Mouse (Mus musculus) embryonic facial prominence, embryonic 10.5 days (tissue): ENCODE measurements around the gene Vpreb3. TPM values are rescaled to one million over a fixed set of nuclear protein-coding genes. Genes with fewer than 3 reads are reported as not detected.

Experiments used
- DNase-seq: peaks from one replicate; pipeline ENCODE4 v3.0.0-alpha.2; 2017; ENCODE audit warnings: low spot score
- H3K27ac ChIP-seq: fragments of 300-500 bp; sonication (generic); replicated peaks from 2 replicates; pipeline ENCODE4 v1.5.1; 2016; ENCODE audit warnings: mild to moderate bottlenecking
- H3K27me3 ChIP-seq: fragments of 300-500 bp; sonication (generic); replicated peaks from 2 replicates; pipeline ENCODE4 v1.6.1; 2016; ENCODE audit warnings: low read depth, mild to moderate bottlenecking; ENCODE audit not compliant: poor library complexity, severe bottlenecking
- H3K36me3 ChIP-seq: fragments of 300-500 bp; sonication (generic); replicated peaks from 2 replicates; pipeline ENCODE4 v1.6.1; 2016; ENCODE audit warnings: mild to moderate bottlenecking, moderate library complexity
- H3K4me1 ChIP-seq: fragments of 300-500 bp; sonication (generic); 2 replicates; pipeline ENCODE4 v1.6.1; 2016
- H3K4me3 ChIP-seq: fragments of 300-500 bp; sonication (generic); 2 replicates; pipeline ENCODE4 v1.5.1; 2016; ENCODE audit warnings: mild to moderate bottlenecking, moderate library complexity
- H3K9me3 ChIP-seq: fragments of 300-500 bp; sonication (generic); 2 replicates; pipeline ENCODE4 v1.6.1; 2016; ENCODE audit warnings: mild to moderate bottlenecking
- WGBS: fragments of 180-500 bp; shearing (Covaris S2); methylation state at CpG from one replicate; pipeline ENCODE4 v1.1.7; 2016; 5-methylcytosine and 5-hydroxymethylcytosine counted together
- polyA plus RNA-seq: library from polyadenylated mRNA; unstranded; fragments of >200 nt; fragmentation: Nextera tagmentation; extraction: Ambion mirVana; gene quantifications from 2 replicates; pipeline ENCODE4 v1.2.1, GENCODE M21; 2016

Vpreb3 gene
- polyA plus RNA-seq, 1 experiment from 2014 or later, result 0.42 TPM

DNA sequence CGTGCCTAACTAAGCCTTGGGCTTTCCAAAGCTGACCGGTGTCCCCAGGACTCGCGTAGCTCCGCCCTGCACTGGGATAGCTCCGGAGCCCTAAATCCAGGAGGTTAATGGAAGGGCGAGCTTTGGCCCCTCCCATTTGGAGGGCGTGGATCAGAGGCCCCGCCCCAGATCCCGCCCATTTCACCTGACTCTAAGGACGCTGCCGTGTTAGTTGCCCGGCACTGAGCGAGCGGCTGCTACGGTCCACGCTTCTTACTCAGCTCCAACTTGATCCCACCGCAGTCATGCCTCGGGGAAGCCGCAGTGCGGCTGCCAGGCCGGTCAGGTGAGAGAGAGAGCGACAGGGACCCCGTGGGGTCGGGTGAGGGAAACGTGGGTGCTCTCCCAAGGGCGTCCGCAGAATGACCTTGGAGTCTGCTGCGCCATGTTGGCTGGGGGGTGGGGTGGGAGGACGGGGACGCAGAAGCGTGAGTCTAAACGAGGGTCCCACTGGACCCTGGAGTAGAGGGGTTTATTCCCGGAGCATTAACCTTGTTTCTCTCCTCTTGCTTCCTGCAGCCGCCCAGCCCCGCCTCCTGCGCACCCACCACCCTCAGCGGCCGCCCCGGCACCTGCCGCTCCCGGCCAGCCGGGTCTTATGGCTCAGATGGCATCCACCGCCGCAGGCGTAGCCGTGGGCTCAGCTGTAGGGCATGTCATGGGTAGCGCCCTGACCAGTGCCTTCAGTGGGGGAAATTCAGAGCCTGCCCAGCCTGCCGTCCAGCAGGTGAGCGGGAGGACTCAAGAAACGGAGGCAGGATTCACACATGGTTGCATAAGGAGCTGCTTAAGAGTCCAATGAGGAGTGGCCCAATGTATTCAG lies 6.9 kb upstream of the Vpreb3 start, which contains the start of gene Mmp11:
Gene Mmp11, minus strand, starts transcription at position 817 of the 862 bp plus-strand sequence.
- H3K27me3 ChIP-seq, result peaks cover 95% of the 10 kb centered on the region
- peak within 1 kb of the TSS; percentile 71 for H3K4me3 ChIP-seq
- no peaks in the 10 kb centered on the region for H3K36me3 ChIP-seq
- no peaks in the 10 kb centered on the region for H3K9me3 ChIP-seq
- H3K27ac ChIP-seq, result no peak within 1 kb of the TSS
- WGBS, result 2% methylated on average over 51 of the region's 51 CpGs
- DNase-seq, result peak; percentile 84
- H3K4me1 ChIP-seq, result peaks cover 57% of the 10 kb centered on the region

DNA sequence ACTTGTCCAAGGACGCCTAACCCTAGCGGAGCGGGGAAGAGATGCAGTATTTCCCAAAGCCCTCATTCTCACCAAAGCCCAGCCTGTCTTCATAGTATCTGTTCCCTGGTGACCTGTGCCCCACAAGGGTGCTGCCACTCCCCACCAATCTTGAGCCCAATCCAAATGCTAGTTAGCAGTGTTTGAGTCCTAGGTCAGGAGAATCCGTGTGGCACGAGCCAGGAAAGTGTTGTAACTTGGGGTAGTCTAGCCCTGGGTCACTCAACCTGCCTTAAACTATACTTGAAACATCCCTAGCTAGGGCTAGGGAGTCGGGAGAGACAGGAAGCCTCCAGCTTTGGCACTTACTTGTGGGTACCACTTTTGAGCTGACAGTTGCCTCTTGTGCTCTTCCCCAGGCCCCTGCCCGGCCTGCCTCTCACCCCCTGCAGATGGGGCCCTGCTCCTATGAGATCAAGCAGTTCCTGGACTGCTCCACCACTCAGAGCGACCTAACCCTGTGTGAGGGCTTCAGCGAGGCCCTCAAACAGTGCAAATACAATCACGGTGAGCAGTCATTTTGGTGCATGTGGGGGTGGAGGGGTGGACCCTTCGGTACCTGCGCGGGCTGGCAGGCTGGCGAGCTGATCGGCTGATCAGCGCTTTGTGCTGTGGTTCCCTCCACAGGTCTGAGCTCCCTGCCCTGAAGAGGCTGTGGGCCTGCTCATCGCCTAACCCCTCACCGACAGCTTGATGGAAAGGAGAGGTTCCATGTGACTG lies 5.8 kb upstream of the Vpreb3 start:
- no peaks in the 10 kb centered on the region for H3K9me3 ChIP-seq
- no peaks in the 10 kb centered on the region for H3K36me3 ChIP-seq
- WGBS, result 32% methylated on average over 18 of the region's 18 CpGs
- H3K4me3 ChIP-seq, result no peak overlapping the region
- H3K4me1 ChIP-seq, result peaks cover 45% of the 10 kb centered on the region
- no peak for DNase-seq
- no peak overlapping the region for H3K27ac ChIP-seq
- H3K27me3 ChIP-seq, result peaks cover 83% of the 10 kb centered on the region

DNA sequence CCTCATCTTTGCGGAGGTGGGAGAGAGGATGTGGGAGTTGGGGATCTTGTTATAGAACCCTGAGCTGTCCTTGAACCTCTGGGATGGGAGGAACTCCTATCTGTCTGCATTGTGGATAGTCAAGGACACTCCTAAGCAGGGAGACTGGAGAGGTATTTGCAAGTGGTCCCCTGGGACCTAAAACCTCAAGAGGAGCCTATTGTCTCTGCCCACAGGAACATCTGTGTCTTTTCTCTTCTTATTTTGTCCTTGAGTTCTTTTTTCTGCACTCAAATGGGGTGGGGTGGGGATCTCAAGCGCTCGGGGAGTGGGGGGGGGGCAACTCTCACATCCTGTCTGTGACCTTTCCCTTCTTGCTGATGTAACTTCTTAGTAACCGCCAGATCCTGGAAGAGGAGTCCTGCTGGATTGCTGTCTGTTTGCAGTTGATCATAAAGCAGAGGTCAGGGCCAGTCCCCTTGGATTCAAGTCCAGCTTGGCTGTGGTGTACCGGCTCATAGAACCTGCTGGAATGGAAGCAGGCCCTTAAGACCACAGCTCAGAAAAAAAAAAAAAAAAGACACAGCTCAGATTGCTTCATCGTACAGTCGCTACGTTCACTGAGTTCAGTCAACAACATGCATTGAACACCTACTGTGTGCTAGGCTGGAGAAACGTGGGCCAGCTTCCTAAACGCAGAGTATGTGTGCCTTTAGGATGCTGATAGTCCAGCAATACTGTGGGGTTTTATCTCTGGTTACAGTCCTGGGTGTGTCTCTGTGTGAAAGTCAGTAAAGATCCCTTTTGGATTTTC lies 4.8 kb upstream of the Vpreb3 start:
- no peak for DNase-seq
- peaks cover 36% of the 10 kb centered on the region for H3K4me1 ChIP-seq
- 51% methylated on average over 10 of the region's 10 CpGs for WGBS
- peaks cover 82% of the 10 kb centered on the region for H3K27me3 ChIP-seq
- H3K27ac ChIP-seq, result no peak overlapping the region
- no peaks in the 10 kb centered on the region for H3K36me3 ChIP-seq
- H3K4me3 ChIP-seq, result no peak overlapping the region
- H3K9me3 ChIP-seq, result no peaks in the 10 kb centered on the region

DNA sequence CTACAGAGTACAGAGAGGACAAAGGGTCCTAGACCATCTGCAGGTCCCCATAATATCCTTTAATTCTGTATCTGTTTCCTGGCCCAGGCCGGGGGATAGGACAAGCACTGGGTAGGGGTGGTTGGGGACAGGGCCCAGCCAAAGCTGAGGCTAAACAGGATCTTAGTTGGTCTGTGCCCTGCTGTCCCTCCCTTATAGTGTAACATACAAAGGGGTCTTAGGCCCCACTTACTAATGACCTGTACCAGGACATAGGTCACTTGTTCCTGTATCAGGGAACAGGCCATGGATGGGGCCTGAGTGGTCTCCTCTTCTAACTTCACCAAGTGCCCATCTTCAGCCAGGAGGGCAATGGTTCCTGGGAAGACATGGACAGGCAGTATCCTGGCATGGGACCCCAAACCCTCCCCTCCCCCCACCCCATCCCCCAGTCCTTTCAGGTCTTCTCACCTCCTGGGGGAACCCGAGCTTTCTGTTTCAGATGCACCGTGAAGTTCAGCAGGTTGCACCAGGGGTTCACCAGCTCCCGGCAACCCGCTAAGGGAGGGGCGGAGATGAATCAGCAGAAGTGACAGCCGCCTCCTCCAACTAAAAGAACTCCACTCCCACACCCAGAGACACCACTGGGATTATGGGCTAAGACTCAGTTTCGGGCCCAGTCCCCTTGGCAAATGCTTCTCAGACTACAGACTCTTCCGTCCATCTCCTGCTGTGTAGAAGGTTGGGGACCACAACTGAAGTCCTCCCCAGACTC lies 3.2 kb upstream of the Vpreb3 start:
- Histone ChIP-seq H3K4me3 (0 out of 2 replicates have a peak overlapping the region, but pooled peaks have one; percentile 22), H3K36me3 (no peaks in the 10 kb centered on the region), H3K9me3 (no peaks in the 10 kb centered on the region), H3K4me1 (peaks cover 41% of the 10 kb centered on the region), H3K27me3 (peaks cover 68% of the 10 kb centered on the region), H3K27ac (no peak overlapping the region)
- DNase-seq, result no peak
- 42% methylated on average over 9 of the region's 9 CpGs for WGBS

DNA sequence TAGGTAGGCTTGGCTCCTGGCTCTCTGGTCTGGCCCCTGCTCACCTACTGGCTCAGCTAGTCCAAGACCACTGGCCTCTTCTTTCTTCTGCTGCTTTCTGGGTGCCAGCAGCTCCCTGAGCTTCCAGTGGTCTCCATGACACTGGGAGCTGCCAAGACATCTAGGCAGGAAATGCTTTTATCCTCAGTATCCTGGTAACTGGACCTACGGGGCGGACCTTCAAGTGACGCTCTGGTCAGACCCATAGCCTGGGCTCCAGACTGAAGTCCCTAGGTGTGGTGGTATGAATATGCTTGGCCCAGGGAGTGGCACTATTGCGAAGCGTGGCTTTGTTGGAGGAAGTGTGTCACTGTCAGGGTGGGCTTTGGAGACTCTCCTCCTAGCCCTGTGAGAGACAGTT lies 2.3 kb upstream of the Vpreb3 start, which contains the start of gene Gm867:
Gene Gm867, minus strand, starts transcription at position 153 of the 400 bp plus-strand sequence.
- WGBS, result 76% methylated on average over 5 of the region's 5 CpGs
- Histone ChIP-seq H3K4me1 (peaks cover 35% of the 10 kb centered on the region), H3K27ac (0 out of 2 replicates have a peak within 1 kb of the TSS, but pooled peaks have one; percentile 19)

DNA sequence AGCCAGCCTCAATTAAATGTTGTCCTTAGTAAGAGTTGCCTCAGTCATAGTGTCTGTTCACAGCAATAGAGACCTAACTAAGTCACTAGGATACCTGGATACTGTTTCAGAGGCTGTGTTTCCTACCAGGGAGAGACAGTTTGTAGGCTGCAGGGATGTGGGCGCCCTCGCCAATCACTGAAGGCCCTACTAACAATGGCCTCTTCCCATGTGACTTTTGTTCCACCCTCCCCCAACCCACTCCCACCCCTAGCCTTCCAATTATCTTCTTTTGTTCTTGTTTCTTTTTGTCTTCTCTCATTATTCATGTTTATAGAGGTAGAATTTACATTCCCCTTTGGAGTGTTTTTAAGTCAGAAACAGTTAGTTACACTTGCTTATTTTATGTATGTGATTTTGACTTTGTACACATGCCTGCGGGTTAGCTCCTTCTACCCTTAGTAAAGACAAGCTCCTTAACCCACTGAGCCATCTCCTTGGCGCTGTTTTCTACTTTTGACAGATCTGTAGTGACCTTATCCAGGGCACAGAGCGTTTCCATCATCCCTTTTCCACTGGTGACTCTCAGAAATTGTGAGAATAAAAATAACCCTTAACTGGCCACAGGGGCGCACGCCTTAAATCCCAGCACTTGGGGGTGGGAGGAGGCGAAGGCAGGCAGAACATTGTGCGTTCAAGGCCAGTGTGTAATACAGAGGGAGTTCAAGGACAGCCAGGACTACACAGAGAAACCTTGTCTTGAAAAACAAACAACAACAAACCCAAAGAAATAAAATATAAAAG lies 1.6 kb upstream of the Vpreb3 start:
- Histone ChIP-seq H3K36me3 (no peaks in the 10 kb centered on the region), H3K4me1 (peaks cover 28% of the 10 kb centered on the region), H3K27me3 (peaks cover 52% of the 10 kb centered on the region), H3K4me3 (no peak overlapping the region), H3K27ac (no peak overlapping the region), H3K9me3 (no peaks in the 10 kb centered on the region)
- DNase-seq, result no peak
- WGBS, result 69% methylated on average over 9 of the region's 9 CpGs

More for the DNA sequence above, 2.3 kb upstream of the Vpreb3 start, which contains the start of gene Gm867:
- Histone ChIP-seq H3K9me3 (no peaks in the 10 kb centered on the region), H3K36me3 (no peaks in the 10 kb centered on the region), H3K4me3 (0 out of 2 replicates have a peak within 1 kb of the TSS, but pooled peaks have one; percentile 22), H3K27me3 (peaks cover 59% of the 10 kb centered on the region)
- no peak for DNase-seq

DNA sequence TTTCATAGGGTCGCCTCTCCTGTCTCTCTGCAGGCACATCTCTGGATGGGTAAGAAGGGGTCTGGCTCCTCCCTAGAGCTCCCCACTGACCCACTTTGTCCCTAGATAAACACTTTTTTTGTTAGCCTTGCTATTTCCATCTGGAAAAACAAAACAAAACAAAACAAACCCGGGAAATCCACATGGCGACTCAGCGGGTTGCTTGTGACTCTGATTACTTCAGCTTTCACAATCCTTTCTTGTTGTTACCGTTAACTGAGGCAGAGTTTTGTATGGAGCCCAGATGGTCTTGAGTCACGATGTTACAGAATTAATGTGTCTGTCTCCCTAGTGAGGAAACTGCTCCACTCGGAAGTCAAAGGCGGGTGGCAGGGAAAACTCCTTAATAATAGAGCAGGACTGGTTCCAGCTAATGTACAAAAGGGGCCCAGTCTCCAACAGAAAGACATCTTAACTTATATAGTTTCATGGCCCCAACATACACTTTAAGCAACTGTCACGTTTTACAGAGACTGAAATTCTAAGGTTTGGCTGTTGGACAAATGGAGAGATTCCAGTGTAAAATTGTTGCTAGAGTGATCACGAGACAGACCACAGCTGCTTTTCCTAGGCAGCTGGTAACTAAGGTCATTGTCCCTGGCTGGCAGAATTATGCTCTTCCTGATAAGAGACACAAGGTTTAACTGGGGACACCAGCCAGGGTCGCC lies 1.4 kb downstream of the Vpreb3 start:
- DNase-seq, result no peak
- Histone ChIP-seq H3K4me3 (no peak overlapping the region), H3K27me3 (peaks cover 33% of the 10 kb centered on the region), H3K4me1 (peaks cover 18% of the 10 kb centered on the region), H3K36me3 (no peaks in the 10 kb centered on the region), H3K9me3 (no peaks in the 10 kb centered on the region), H3K27ac (no peak overlapping the region)
- WGBS, result 30% methylated on average over 11 of the region's 11 CpGs

DNA sequence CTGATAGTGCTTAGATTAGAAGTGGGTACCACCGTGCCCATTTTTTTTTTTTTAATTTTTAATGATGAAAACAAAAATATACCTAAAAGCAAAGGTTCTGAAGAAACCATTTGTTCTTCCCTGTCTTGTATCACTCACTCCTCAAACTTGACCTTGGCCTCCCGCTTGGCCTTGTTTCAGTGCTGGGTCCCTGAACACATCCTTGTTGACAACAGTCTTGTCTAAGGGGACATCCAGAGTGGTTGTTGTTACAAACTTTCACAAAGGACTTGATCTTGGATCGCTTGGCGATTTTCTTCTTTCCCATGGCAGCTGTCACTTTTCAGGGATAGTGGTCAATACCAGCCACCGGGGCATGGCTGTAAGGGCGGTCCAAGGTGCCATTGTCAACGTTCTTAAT lies 2.4 kb downstream of the Vpreb3 start:
- Histone ChIP-seq H3K4me1 (peaks cover 22% of the 10 kb centered on the region), H3K36me3 (no peaks in the 10 kb centered on the region), H3K4me3 (no peak overlapping the region), H3K27me3 (peaks cover 32% of the 10 kb centered on the region), H3K27ac (no peak overlapping the region), H3K9me3 (no peaks in the 10 kb centered on the region)
- WGBS, result 94% methylated on average over 7 of the region's 7 CpGs
- DNase-seq, result no peak

DNA sequence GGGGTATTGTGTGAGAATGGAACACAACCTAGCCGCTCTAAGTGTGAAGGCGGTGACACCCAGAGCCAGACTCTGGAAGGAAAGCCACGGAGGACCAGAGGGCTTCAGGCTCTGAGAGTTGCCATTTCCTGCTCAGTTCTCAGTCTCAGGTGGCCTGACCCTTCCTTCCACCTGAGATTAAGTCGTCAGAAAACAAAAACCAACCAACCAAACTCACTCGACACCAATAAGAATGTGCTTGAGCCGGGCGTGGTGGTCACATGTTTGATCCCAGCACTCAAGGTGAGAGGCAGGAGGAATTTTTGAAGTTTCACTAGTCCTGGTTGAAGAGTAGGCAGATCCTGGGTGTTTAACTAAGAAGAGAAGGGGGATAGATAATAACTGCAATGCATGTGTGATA lies 3.0 kb downstream of the Vpreb3 start:
- Histone ChIP-seq H3K27me3 (peaks cover 33% of the 10 kb centered on the region), H3K4me1 (peaks cover 22% of the 10 kb centered on the region), H3K27ac (no peak overlapping the region), H3K4me3 (no peak overlapping the region), H3K9me3 (no peaks in the 10 kb centered on the region), H3K36me3 (no peaks in the 10 kb centered on the region)
- 83% methylated on average over 7 of the region's 7 CpGs for WGBS
- no peak for DNase-seq

DNA sequence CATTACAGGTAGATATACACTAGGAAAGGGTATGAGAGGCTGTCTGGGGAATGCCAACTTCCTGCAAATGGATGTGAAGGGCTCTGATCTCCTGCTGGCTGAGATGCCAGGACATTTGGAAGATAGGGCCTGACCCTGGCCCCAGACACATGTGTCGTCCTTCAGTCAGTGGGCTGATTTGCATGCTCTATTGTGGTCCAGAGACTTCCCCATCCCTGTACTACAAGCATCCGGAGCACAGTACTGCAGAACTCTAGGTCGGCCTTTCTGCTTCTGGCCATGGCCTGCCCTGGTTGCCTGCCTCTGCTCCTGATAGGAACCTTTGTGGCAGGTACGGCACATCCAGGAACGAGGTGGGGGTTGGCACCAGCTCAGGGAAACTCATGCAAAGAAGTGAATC lies 5.2 kb downstream of the Vpreb3 start:
- no peaks in the 10 kb centered on the region for H3K9me3 ChIP-seq
- DNase-seq, result no peak
- 76% methylated on average over 5 of the region's 5 CpGs for whole genome bisulfite sequencing

More for the DNA sequence above, 5.2 kb downstream of the Vpreb3 start:
- Histone ChIP-seq H3K4me3 (no peak overlapping the region), H3K27ac (no peak overlapping the region), H3K36me3 (no peaks in the 10 kb centered on the region), H3K4me1 (peaks cover 26% of the 10 kb centered on the region), H3K27me3 (peaks cover 27% of the 10 kb centered on the region)
